Mouse (Mus musculus): ENCODE results near the gene Syt2. TPM values are rescaled to one million over a fixed set of nuclear protein-coding genes. Genes with fewer than 3 reads are reported as not detected.

The Syt2 gene
- total and polyA plus RNA-seq, 2 experiments from 2014 or later: 6.2 to 19.0 TPM

GRCm38 (mm10) chr1:134805471-134805870, 159.0 kb downstream of the Syt2 start:
- Histone ChIP-seq H3K4me3 (ENCODE audit: low read depth, low read length) (no peak overlapping the region), H3K27ac (ENCODE audit: low read depth, low read length) (no peak overlapping the region), H3K9ac (replicated peaks; ENCODE audit: low read length, poor library complexity, severe bottlenecking) (no peak overlapping the region), H3K4me2 (ENCODE audit: low read depth, low read length, poor library complexity, severe bottlenecking) (no peak overlapping the region), H3K4me1 (ENCODE audit: insufficient read depth, low read length) (peaks cover 5% of the 10 kb centered on the region; the same call in 1 of the 2 replicates), H3K27me3 (ENCODE audit: insufficient read depth, low read length) (no peaks in the 10 kb centered on the region), H3K36me3 (ENCODE audit: insufficient read depth, low read length) (peaks cover under 1% of the 10 kb centered on the region; the same call in 1 of the 2 replicates), H3K9me3 (ENCODE audit: low read length) (no peaks in the 10 kb centered on the region)
- ATAC-seq (ENCODE audit: low FRiP score): no peak
- TF ChIP-seq CTCF (IDR thresholded peaks at IDR 0.05): no peak
- WGBS: 51% methylated on average over 9 of the region's 9 CpGs
- peak; percentile 47 for DNase-seq (ENCODE audit: low spot score)

Small RNAs within 50 kb of the gene (microRNA-seq; reads per million reads assigned to microRNA genes)
- gene Gm22232 (ENCODE audit: borderline number of aligned reads): not detected

Other genes with a start within 250 kb of the Syt2 start
- 5.3 and 7.4 TPM in 2 replicates for gene Cyb5r1, start 241.1 kb upstream of the Syt2 start, total RNA-seq (2014; rRNA removed)
- 7.9 and 8.3 TPM in 2 replicates for gene Cyb5r1, start 241.1 kb upstream of the Syt2 start, polyA plus RNA-seq (2015; fragmentation: Nextera tagmentation; extraction: Ambion mirVana)
- gene Adipor1, start 231.3 kb upstream of the Syt2 start, total RNA-seq (2014; rRNA removed): 98.7 and 110 TPM in 2 replicates
- 74.1 and 80.5 TPM in 2 replicates for gene Adipor1, start 231.3 kb upstream of the Syt2 start, polyA plus RNA-seq (2015; fragmentation: Nextera tagmentation; extraction: Ambion mirVana)
- gene Klhl12, start 191.1 kb upstream of the Syt2 start, total RNA-seq (2014; rRNA removed): 26.4 and 42.7 TPM in 2 replicates
- gene Klhl12, start 191.1 kb upstream of the Syt2 start, polyA plus RNA-seq (2015; fragmentation: Nextera tagmentation; extraction: Ambion mirVana): 33.9 and 35.3 TPM in 2 replicates
- 37.6 and 45.1 TPM in 2 replicates for gene Rabif, start 152.0 kb upstream of the Syt2 start, total RNA-seq (2014; rRNA removed)
- 79.0 and 79.5 TPM in 2 replicates for gene Rabif, start 152.0 kb upstream of the Syt2 start, polyA plus RNA-seq (2015; fragmentation: Nextera tagmentation; extraction: Ambion mirVana)
- not detected in 2 replicates for gene Mgat4e, start 97.0 kb upstream of the Syt2 start, total RNA-seq (2014; rRNA removed)
- gene Mgat4e, start 97.0 kb upstream of the Syt2 start, polyA plus RNA-seq (2015; fragmentation: Nextera tagmentation; extraction: Ambion mirVana): not detected in 2 replicates
- gene Kdm5b, start 86.5 kb upstream of the Syt2 start, total RNA-seq (2014; rRNA removed): 65.9 and 69.9 TPM in 2 replicates
- gene Kdm5b, start 86.5 kb upstream of the Syt2 start, polyA plus RNA-seq (2015; fragmentation: Nextera tagmentation; extraction: Ambion mirVana): 37.3 and 43.7 TPM in 2 replicates

Measured in midbrain, postnatal 0 days (tissue).